Mouse (Mus musculus) heart, postnatal 0 days (tissue): Measurements from ENCODE around the gene Gm136.

ENCODE experiments used
- CTCF ChIP-seq: IDR thresholded peaks from 2 replicates; pipeline ENCODE4 v1.5.1; 2016; ENCODE audit warnings: antibody characterized with exemption, control low read depth, low read depth
- EP300 ChIP-seq: IDR thresholded peaks from 2 replicates; pipeline ENCODE4 v1.6.1; 2016; ENCODE audit warnings: antibody characterized with exemption, low read depth

GRCm38 (mm10) chr4:34797294-34797983, 41.4 kb upstream of the Gm136 start:
- TF ChIP-seq CTCF (no peak), EP300 (no peak)
